Comparison of ENCODE assay signal across 22 mouse cellular contexts in the genomic region with DNA sequence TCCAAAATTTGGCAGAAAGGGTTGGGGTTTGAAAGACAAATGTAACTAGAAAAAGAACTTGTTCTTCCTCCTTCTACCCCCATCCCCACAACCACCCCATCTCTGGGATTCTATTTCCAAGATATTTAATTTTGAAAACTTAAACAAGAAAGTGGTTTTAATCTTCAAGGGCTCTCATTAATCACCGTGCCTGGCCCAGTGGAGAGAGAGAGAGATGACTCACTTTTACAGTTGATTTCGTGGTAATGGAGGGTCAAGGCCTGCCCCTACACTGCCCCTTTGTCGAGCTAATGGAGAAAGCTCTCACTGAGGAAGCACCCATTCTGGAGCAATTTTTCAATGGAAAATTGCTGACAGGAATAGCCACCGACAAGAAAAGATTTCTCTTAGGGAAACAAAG.
DNase-seq lines count a peak whose midpoint lies in the region; ATAC-seq lines count a peak whose summit lies in the region.
"Had no signal": no experiment of that assay in that cellular context is flagged by ENCODE, and none has a peak within 500 bp of the region (broad histone marks: within the 10 kb centered on the region; RNA-seq: fewer than 3 reads in every experiment).

No protein-coding gene starts in this region.

- DNase-seq in ovary, adult 18-20 months (ENCODE audit: low spot score): peak; percentile 67
- DNase-seq in ovary, postnatal 10 days (ENCODE audit: low spot score): no peak
- DNase-seq in adrenal gland, adult 2 months: peak; percentile 82
- peak; percentile 40 for DNase-seq in adrenal gland, postnatal 25 days
- DNase-seq in cerebellum, postnatal 25 days: no peak
- no peak for DNase-seq in kidney, adult 8-10 months
- no peak for DNase-seq in layer of hippocampus, adult 11-12 months (ENCODE audit: low spot score)
- DNase-seq: cerebellum, adult 11-12 months; cerebellum, adult 9-10 months; cerebellum, postnatal 36 days; gastrocnemius, postnatal 10 days; heart, adult 2 months; heart, postnatal 14 days; kidney, adult 18-20 months had no signal

- no peak overlapping the region for H3K9ac ChIP-seq in intestine, embryonic 15.5 days
- H3K9ac ChIP-seq: embryonic facial prominence, embryonic 13.5 days; forebrain, embryonic 15.5 days; heart, embryonic 15.5 days; hindbrain, embryonic 13.5 days had no signal

- H3K4me1 ChIP-seq in intestine, embryonic 15.5 days (replicated peaks): peaks cover 10% of the 10 kb centered on the region

- WGBS in intestine, embryonic 15.5 days: 38% methylated on average over 4 of the region's 4 CpGs

- no peaks in the 10 kb centered on the region for H3K27me3 ChIP-seq in intestine, embryonic 15.5 days (replicated peaks)
- H3K27me3 ChIP-seq: embryonic facial prominence, embryonic 13.5 days; forebrain, embryonic 15.5 days; hindbrain, embryonic 13.5 days had no signal

- H3K9me3 ChIP-seq in intestine, embryonic 15.5 days: no peaks in the 10 kb centered on the region
- H3K9me3 ChIP-seq: embryonic facial prominence, embryonic 13.5 days; forebrain, embryonic 15.5 days; heart, embryonic 15.5 days; hindbrain, embryonic 13.5 days had no signal

- no peak for ATAC-seq in intestine, embryonic 15.5 days
- ATAC-seq: activated CD4-positive, CD25-positive, alpha-beta regulatory T cell, adult 4 months; forebrain, embryonic 15.5 days; hindbrain, postnatal 0 days had no signal

- H3K36me3 ChIP-seq in intestine, embryonic 15.5 days: no peaks in the 10 kb centered on the region
- H3K36me3 ChIP-seq: embryonic facial prominence, embryonic 13.5 days; forebrain, embryonic 15.5 days; heart, embryonic 15.5 days; hindbrain, embryonic 13.5 days had no signal

- no peak overlapping the region for H3K4me2 ChIP-seq in intestine, embryonic 15.5 days (replicated peaks)
- H3K4me2 ChIP-seq: embryonic facial prominence, embryonic 13.5 days; forebrain, embryonic 15.5 days; heart, embryonic 11.5 days; heart, embryonic 15.5 days; hindbrain, embryonic 13.5 days had no signal

- no peak overlapping the region for H3K4me3 ChIP-seq in intestine, embryonic 15.5 days (replicated peaks)
- H3K4me3 ChIP-seq: embryonic facial prominence, embryonic 13.5 days; forebrain, embryonic 15.5 days; heart, adult 2 months; heart, embryonic 15.5 days; hindbrain, embryonic 13.5 days had no signal

- no peak overlapping the region for H3K27ac ChIP-seq in intestine, embryonic 15.5 days
- H3K27ac ChIP-seq: embryonic facial prominence, embryonic 13.5 days; forebrain, embryonic 15.5 days; heart, adult 2 months; heart, embryonic 15.5 days; hindbrain, embryonic 13.5 days; hindbrain, postnatal 0 days had no signal

Comparison
In these comparisons a context has a peak if more than half of its experiments do, and no peak if none do; other contexts are left out.
1. DNase-seq: peak in ovary, adult 18-20 months (single experiment), adrenal gland, adult 2 months (single experiment) and adrenal gland, postnatal 25 days (single experiment); none in ovary, postnatal 10 days (single experiment), cerebellum, postnatal 25 days (0 of 2), kidney, adult 8-10 months (0 of 2) and layer of hippocampus, adult 11-12 months (single experiment).